Mouse (Mus musculus) CH12.LX (cell line): ENCODE data around the gene Erbb2. TPM values are rescaled to one million over a fixed set of nuclear protein-coding genes. Genes with fewer than 3 reads are reported as not detected.

Source experiments
- DNase-seq: peaks from one replicate; pipeline ENCODE4 v3.0.0-alpha.2; 2013; ENCODE audit errors: extremely low read depth
- H3K27ac ChIP-seq: 2 replicates; pipeline ENCODE4 v1.5.1; 2012; ENCODE audit warnings: low read depth, mild to moderate bottlenecking, control low read depth, moderate library complexity; ENCODE audit not compliant: insufficient read depth
- H3K27me3 ChIP-seq: replicated peaks from 2 replicates; pipeline ENCODE3; 2012; ENCODE audit warnings: inconsistent platforms
- H3K36me3 ChIP-seq, 2 experiments: replicated peaks in 1 of 2; 2 replicates each; pipeline versions ENCODE3 to v1.6.1; 2012; ENCODE audit warnings: inconsistent platforms in 1 of 2, low read length in 1 of 2, mild to moderate bottlenecking in 1 of 2, mixed read lengths in 1 of 2, moderate library complexity in 1 of 2; ENCODE audit not compliant: control insufficient read depth in 1 of 2, insufficient read depth in 1 of 2
- H3K4me1 ChIP-seq, 2 experiments: 2 replicates each; pipeline ENCODE4 v1.6.1; 2012; ENCODE audit warnings: inconsistent platforms in 1 of 2, moderate library complexity in 1 of 2; ENCODE audit not compliant: insufficient read depth in 2 of 2, control insufficient read depth in 1 of 2
- H3K4me2 ChIP-seq: 2 replicates; pipeline ENCODE4 v1.6.1; 2012; ENCODE audit warnings: low read depth, mild to moderate bottlenecking, control low read depth; ENCODE audit not compliant: poor library complexity, insufficient read depth, severe bottlenecking
- H3K4me3 ChIP-seq, 3 experiments: fragments of 150-350 bp in 1 of 3; sonication (generic) in 1 of 3; replicated peaks in 1 of 3; 2 replicates each; pipeline versions ENCODE3 to v1.5.1; 2011 to 2012; ENCODE audit warnings: low read depth in 2 of 3, low read length in 2 of 3, mild to moderate bottlenecking in 2 of 3, moderate library complexity in 2 of 3, control low read depth in 1 of 3, improper control_type of control experiment in 1 of 3, inconsistent platforms in 1 of 3, mixed read lengths in 1 of 3; ENCODE audit not compliant: poor library complexity in 1 of 3
- H3K79me2 ChIP-seq: replicated peaks from 2 replicates; pipeline ENCODE4 v1.6.1; 2012; ENCODE audit warnings: mild to moderate bottlenecking, moderate library complexity; ENCODE audit not compliant: control insufficient read depth, poor library complexity, insufficient read depth, severe bottlenecking; ENCODE audit errors: extremely low read depth
- H3K9ac ChIP-seq: 2 replicates; pipeline ENCODE4 v1.6.1; 2012; ENCODE audit warnings: low read depth, mild to moderate bottlenecking, control low read depth, moderate library complexity; ENCODE audit not compliant: insufficient read depth
- H3K9me3 ChIP-seq: replicated peaks from 2 replicates; pipeline ENCODE3; 2012; ENCODE audit warnings: low read length, inconsistent platforms, mixed read lengths
- CHD1 ChIP-seq: IDR thresholded peaks from 2 replicates; pipeline ENCODE4 v1.6.1; 2012; ENCODE audit warnings: low read depth, low read length, improper control_type of control experiment, inconsistent platforms
- CHD2 ChIP-seq: IDR thresholded peaks from 2 replicates; pipeline ENCODE4 v1.6.1; 2011; ENCODE audit warnings: low read length, improper control_type of control experiment
- CTCF ChIP-seq, 2 experiments: IDR thresholded peaks in 1 of 2; conservative IDR thresholded peaks in 1 of 2; 2 replicates each; pipeline ENCODE4 v1.5.1; 2011 to 2012; ENCODE audit warnings: low read depth in 2 of 2, low read length in 2 of 2, improper control_type of control experiment in 1 of 2, inconsistent platforms in 1 of 2, mild to moderate bottlenecking in 1 of 2, moderate library complexity in 1 of 2
- E2F4 ChIP-seq: IDR thresholded peaks from 2 replicates; pipeline ENCODE4 v1.6.1; 2011; ENCODE audit warnings: low read depth, low read length, improper control_type of control experiment; ENCODE audit not compliant: insufficient replicate concordance
- ELF1 ChIP-seq: IDR thresholded peaks from 2 replicates; pipeline ENCODE4 v1.6.1; 2014; ENCODE audit warnings: low read depth, mild to moderate bottlenecking, inconsistent platforms, low read length, improper control_type of control experiment
- ETS1 ChIP-seq: conservative IDR thresholded peaks from 2 replicates; pipeline ENCODE4 v1.6.1; 2012; ENCODE audit warnings: low read depth, mild to moderate bottlenecking, inconsistent platforms, low read length, improper control_type of control experiment, moderate library complexity
- GABPA ChIP-seq: IDR thresholded peaks from 2 replicates; pipeline ENCODE4 v1.6.1; 2012; ENCODE audit warnings: low read depth, low read length, improper control_type of control experiment, inconsistent platforms; ENCODE audit not compliant: insufficient replicate concordance
- HCFC1 ChIP-seq: IDR thresholded peaks from 2 replicates; pipeline ENCODE4 v1.6.1; 2012; ENCODE audit warnings: low read depth, mild to moderate bottlenecking, inconsistent platforms, low read length, improper control_type of control experiment
- IRF4 ChIP-seq: IDR thresholded peaks from 2 replicates; pipeline ENCODE4 v1.6.1; 2014; ENCODE audit warnings: low read depth, mild to moderate bottlenecking, inconsistent platforms, low read length, improper control_type of control experiment
- JUN ChIP-seq: IDR thresholded peaks from 2 replicates; pipeline ENCODE4 v1.6.1; 2011; ENCODE audit warnings: low read depth, mild to moderate bottlenecking, low read length, improper control_type of control experiment, moderate library complexity; ENCODE audit not compliant: insufficient read depth
- JUND ChIP-seq: conservative IDR thresholded peaks from 2 replicates; pipeline ENCODE4 v1.6.1; 2011; ENCODE audit warnings: low read depth, low read length, improper control_type of control experiment
- KAT2A ChIP-seq: IDR thresholded peaks from 2 replicates; pipeline ENCODE4 v1.6.1; 2012; ENCODE audit warnings: low read length, improper control_type of control experiment, inconsistent platforms; ENCODE audit not compliant: insufficient replicate concordance
- MAFK ChIP-seq: IDR thresholded peaks from 2 replicates; pipeline ENCODE4 v1.6.1; 2011; ENCODE audit warnings: low read length, improper control_type of control experiment; ENCODE audit not compliant: insufficient replicate concordance
- MAX ChIP-seq: IDR thresholded peaks from 2 replicates; pipeline ENCODE4 v1.6.1; 2011; ENCODE audit warnings: low read length, improper control_type of control experiment
- MAZ ChIP-seq: IDR thresholded peaks from 2 replicates; pipeline ENCODE4 v1.6.1; 2012; ENCODE audit warnings: low read depth, mild to moderate bottlenecking, inconsistent platforms, low read length, improper control_type of control experiment, moderate library complexity
- MEF2A ChIP-seq: IDR thresholded peaks from 2 replicates; pipeline ENCODE4 v1.6.1; 2014; ENCODE audit warnings: low read depth, mild to moderate bottlenecking, inconsistent platforms, low read length, improper control_type of control experiment, borderline replicate concordance
- MXI1 ChIP-seq: IDR thresholded peaks from 2 replicates; pipeline ENCODE4 v1.6.1; 2011; ENCODE audit warnings: mild to moderate bottlenecking, low read depth, low read length, improper control_type of control experiment
- MYC ChIP-seq: IDR thresholded peaks from 2 replicates; pipeline ENCODE4 v1.6.1; 2011; ENCODE audit warnings: low read depth, mild to moderate bottlenecking, improper control_type of control experiment, low read length
- NELFE ChIP-seq: IDR thresholded peaks from 2 replicates; pipeline ENCODE4 v1.6.1; 2011; ENCODE audit warnings: low read depth, low read length, improper control_type of control experiment
- NRF1 ChIP-seq: IDR thresholded peaks from 2 replicates; pipeline ENCODE4 v1.6.1; 2014; ENCODE audit warnings: low read depth, mild to moderate bottlenecking, inconsistent platforms, low read length, improper control_type of control experiment, moderate library complexity
- PAX5 ChIP-seq: IDR thresholded peaks from 2 replicates; pipeline ENCODE4 v1.6.1; 2012; ENCODE audit warnings: low read length, inconsistent platforms, mixed read lengths
- POLR2A ChIP-seq: IDR thresholded peaks from 2 replicates; pipeline ENCODE4 v1.6.1; 2011; ENCODE audit warnings: low read depth, mild to moderate bottlenecking, improper control_type of control experiment, low read length
- POLR2AphosphoS2 ChIP-seq: IDR thresholded peaks from 2 replicates; pipeline ENCODE4 v1.6.1; 2011; ENCODE audit warnings: low read depth, low read length, improper control_type of control experiment
- RAD21 ChIP-seq: IDR thresholded peaks from 2 replicates; pipeline ENCODE4 v1.6.1; 2011; ENCODE audit warnings: low read depth, mild to moderate bottlenecking, low read length, improper control_type of control experiment, moderate library complexity
- RCOR1 ChIP-seq: conservative IDR thresholded peaks from 2 replicates; pipeline ENCODE4 v1.6.1; 2012; ENCODE audit warnings: low read depth, mild to moderate bottlenecking, inconsistent platforms, low read length, improper control_type of control experiment
- SIN3A ChIP-seq: IDR thresholded peaks from 2 replicates; pipeline ENCODE4 v1.6.1; 2012; ENCODE audit warnings: low read length, improper control_type of control experiment, inconsistent platforms
- SMC3 ChIP-seq: IDR thresholded peaks from 2 replicates; pipeline ENCODE4 v1.6.1; 2011; ENCODE audit warnings: low read depth, low read length, improper control_type of control experiment
- TBP ChIP-seq: conservative IDR thresholded peaks from 2 replicates; pipeline ENCODE4 v1.6.1; 2011; ENCODE audit warnings: low read depth, low read length, improper control_type of control experiment
- UBTF ChIP-seq: IDR thresholded peaks from 2 replicates; pipeline ENCODE4 v1.6.1; 2012; ENCODE audit warnings: low read depth, mild to moderate bottlenecking, inconsistent platforms, low read length, improper control_type of control experiment, moderate library complexity
- USF1 ChIP-seq: IDR thresholded peaks from 2 replicates; pipeline ENCODE4 v1.6.1; 2014; ENCODE audit warnings: low read depth, mild to moderate bottlenecking, inconsistent platforms, low read length, improper control_type of control experiment
- USF2 ChIP-seq: conservative IDR thresholded peaks from 2 replicates; pipeline ENCODE4 v1.6.1; 2011; ENCODE audit warnings: low read depth, low read length, improper control_type of control experiment
- ZC3H11A ChIP-seq: IDR thresholded peaks from 2 replicates; pipeline ENCODE4 v1.6.1; 2012; ENCODE audit warnings: low read depth, mild to moderate bottlenecking, inconsistent platforms, low read length, improper control_type of control experiment
- ZKSCAN1 ChIP-seq: IDR thresholded peaks from 2 replicates; pipeline ENCODE4 v1.6.1; 2012; ENCODE audit warnings: low read depth, inconsistent platforms, low read length, improper control_type of control experiment, borderline replicate concordance
- ZMIZ1 ChIP-seq: IDR thresholded peaks from 2 replicates; pipeline ENCODE4 v1.6.1; 2012; ENCODE audit warnings: low read depth, mild to moderate bottlenecking, inconsistent platforms, low read length, improper control_type of control experiment
- ZNF384 ChIP-seq: IDR thresholded peaks from 2 replicates; pipeline ENCODE4 v1.6.1; 2012; ENCODE audit warnings: low read depth, low read length, improper control_type of control experiment, inconsistent platforms
- dilution Hi-C: fragments of 300-500 bp; cut with MboI; formaldehyde crosslinking; loops from 2 replicates; pipeline ENCODE4 v1.14.3; 2020; ENCODE audit warnings: low sequenced_read_pairs; ENCODE audit not compliant: extremely low pct_unique_long_range_greater_than_20kb, extremely low pct_ligation_motif_present
- in situ Hi-C: fragments of 300-500 bp; cut with MboI; formaldehyde crosslinking; loops from 3 replicates; pipeline ENCODE4 v1.14.3; 2019; ENCODE audit warnings: low sequenced_read_pairs, low pct_ligation_motif_present, low pct_unique_long_range_greater_than_20kb, mixed read lengths
- polyA plus RNA-seq: library from polyadenylated mRNA; unstranded; fragments of >175 nt; gene quantifications from 2 replicates; pipeline ENCODE4 v1.2.1, GENCODE M21; 2012; ENCODE audit warnings: low read depth; ENCODE audit not compliant: insufficient read length
- total RNA-seq, 2 experiments: library from RNA; depleted of rRNA; stranded (reverse); fragments of 300-350 nt in 1 of 2; fragments of >200 nt in 1 of 2; gene quantifications; 2 replicates each; pipeline ENCODE4 v1.2.3; 2012 to 2014

Gene Erbb2
- total and polyA plus RNA-seq, 3 experiments, result 0.06 to 0.17 TPM; not detected in 1

GRCm38 (mm10) chr11:98474967-98475366, 62.7 kb downstream of the Erbb2 start (continued):
- peak; percentile 71 for TF ChIP-seq POLR2AphosphoS2
- no peak for TF ChIP-seq JUN
- TF ChIP-seq KAT2A, result peak; percentile 56; the same call in 1 of the 2 replicates

- dilution Hi-C loops (no loop called here), in situ Hi-C loops (loop anchor here (5.0 kb wide), 1 partner anchor 71 kb away; the partner anchor contains the start of gene Ikzf3)
- Histone ChIP-seq H3K4me2 (peak overlapping the region; percentile 96), H3K27me3 (no peaks in the 10 kb centered on the region), H3K9me3 (no peaks in the 10 kb centered on the region), H3K27ac (peak overlapping the region; percentile 99; the same call in 1 of the 2 replicates), H3K9ac (peak overlapping the region; percentile 96), H3K4me3 (peak overlapping the region; percentile 54 to 88 (median 83)), H3K79me2 (peaks cover 53% of the 10 kb centered on the region), H3K4me1 (peaks cover 38 to 60% of the 10 kb centered on the region in 2 experiments), H3K36me3 (peaks cover 14 to 39% of the 10 kb centered on the region in 2 experiments)
- no peak for DNase-seq
- TF ChIP-seq CTCF (conservative IDR thresholded peaks at IDR 0.05 in 1 of 2, IDR thresholded peaks at IDR 0.05 in 1 of 2; ENCODE audit: low read depth in 2 of 2, low read length in 2 of 2), result no peak
- no peak for TF ChIP-seq PAX5
- TF ChIP-seq MAX, result no peak
- TF ChIP-seq ZNF384, result no peak
- TF ChIP-seq TBP, result no peak
- TF ChIP-seq POLR2A, result no peak
- no peak for TF ChIP-seq RCOR1
- no peak for TF ChIP-seq JUND
- TF ChIP-seq UBTF, result no peak
- no peak for TF ChIP-seq ZC3H11A
- no peak; the same call in 1 of the 2 replicates for TF ChIP-seq MXI1
- TF ChIP-seq ZKSCAN1, result no peak
- no peak for TF ChIP-seq MEF2A
- no peak for TF ChIP-seq HCFC1
- no peak for TF ChIP-seq NRF1
- no peak for TF ChIP-seq USF2
- no peak for TF ChIP-seq GABPA
- TF ChIP-seq IRF4, result no peak
- no peak for TF ChIP-seq E2F4
- TF ChIP-seq SIN3A, result peak; percentile 51
- peak; percentile 24; the same call in 1 of the 2 replicates for TF ChIP-seq MAZ
- TF ChIP-seq ZMIZ1, result 0 out of 2 replicates have a peak, but pooled peaks have one; percentile 2
- no peak for TF ChIP-seq RAD21
- TF ChIP-seq CHD2, result no peak
- TF ChIP-seq NELFE, result no peak
- 0 out of 2 replicates have a peak, but pooled peaks have one; percentile 35 for TF ChIP-seq MAFK
- peak; percentile 95; the same call in 1 of the 2 replicates for TF ChIP-seq CHD1
- 0 out of 2 replicates have a peak, but pooled peaks have one; percentile 53 for TF ChIP-seq KAT2A
- TF ChIP-seq MYC, result peak; percentile 41; the same call in 1 of the 2 replicates
- TF ChIP-seq USF1, result no peak
- TF ChIP-seq ETS1, result no peak
- no peak for TF ChIP-seq ELF1
- TF ChIP-seq SMC3, result no peak
- TF ChIP-seq JUN, result no peak
Observed at GRCm38 (mm10) chr11:98475630-98476433, 63.6 kb downstream of the Erbb2 start.
